Mouse (Mus musculus) brain, embryonic 14.5 days (tissue): Measurements from ENCODE around the gene Nhlrc3.

Experiments
- CTCF ChIP-seq: fragments of 200-500 bp; IDR thresholded peaks from 2 replicates; pipeline ENCODE4 v1.5.1; 2012; ENCODE audit warnings: inconsistent platforms, mild to moderate bottlenecking, moderate library complexity, borderline replicate concordance; ENCODE audit not compliant: insufficient read depth, insufficient read length; ENCODE audit errors: extremely low read depth
- POLR2A ChIP-seq: fragments of 200-500 bp; IDR thresholded peaks from 2 replicates; pipeline ENCODE4 v1.6.1; 2012; ENCODE audit warnings: mild to moderate bottlenecking, inconsistent platforms, borderline replicate concordance; ENCODE audit not compliant: poor library complexity, insufficient read depth, insufficient read length, severe bottlenecking; ENCODE audit errors: extremely low read depth

- TF ChIP-seq POLR2A: no peak
- TF ChIP-seq CTCF: no peak
Measured at GRCm38 (mm10) chr3:53498351-53498905, 35.3 kb upstream of the Nhlrc3 start.
